Mouse (Mus musculus) spleen, postnatal 14 days (tissue): ENCODE data around the gene Gm49387.

ENCODE experiments used
- DNase-seq, 2 experiments: peaks; one replicate each; pipeline ENCODE4 v3.0.0; 2021 to 2022; ENCODE audit warnings: low spot score in 2 of 2

The Gm49387 gene

GRCm38 (mm10) chr14:31640346-31640889 is at the start of gene Gm49387:
Gm49387 (minus strand) TSS chr14:31640878.
- DNase-seq = no peak

- DNase-seq = no peak
These were observed 45.6 kb upstream of the Gm49387 start for GRCm38 (mm10) chr14:31686231-31686630.

DNA sequence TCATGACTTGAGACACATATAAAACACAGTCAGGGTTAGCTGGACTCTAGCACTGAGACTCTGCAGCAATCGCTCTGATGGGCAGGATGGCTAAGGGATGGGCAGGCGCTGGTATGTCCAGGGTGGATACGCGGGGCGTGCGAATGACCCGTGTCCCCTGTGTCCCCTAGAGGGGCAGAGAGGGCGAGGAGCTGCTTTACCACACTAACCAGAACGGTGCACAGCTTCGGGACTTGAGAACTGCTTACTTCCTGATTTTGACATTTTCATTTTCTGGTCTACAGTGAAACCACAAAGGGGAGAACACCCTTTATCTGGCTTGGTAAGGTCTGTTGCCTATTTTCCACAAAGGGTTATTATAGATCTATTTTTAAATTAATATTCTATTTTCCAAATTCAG is 45.0 kb upstream of the Gm49387 start:
- no peak for DNase-seq

GRCm38 (mm10) chr14:31684343-31685040 is 43.8 kb upstream of the Gm49387 start:
- no peak for DNase-seq

DNA sequence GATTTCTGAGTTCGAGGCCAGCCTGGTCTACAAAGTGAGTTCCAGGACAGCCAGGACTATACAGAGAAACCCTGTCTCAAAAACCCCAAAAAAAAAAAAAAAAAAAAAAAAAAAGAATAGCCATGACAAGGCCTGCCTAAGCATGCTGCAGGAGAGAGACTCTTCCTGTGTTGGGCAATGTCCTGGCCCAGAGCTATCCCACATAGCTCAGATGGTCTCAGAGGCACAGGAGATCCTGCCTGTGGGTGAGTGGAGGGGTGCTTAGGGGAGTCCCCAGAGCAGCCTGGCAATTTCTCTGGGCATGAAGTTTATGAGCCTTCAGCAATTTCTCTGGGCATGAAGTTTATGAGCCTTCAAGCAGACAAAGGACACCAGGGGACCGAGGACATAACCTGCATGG is 42.9 kb upstream of the Gm49387 start:
- DNase-seq = no peak

GRCm38 (mm10) chr14:31681931-31682555 is 41.4 kb upstream of the Gm49387 start:
- DNase-seq = no peak

GRCm38 (mm10) chr14:31681291-31681690 is 40.6 kb upstream of the Gm49387 start:
- no peak for DNase-seq

GRCm38 (mm10) chr14:31680656-31681055 is 40.0 kb upstream of the Gm49387 start:
- DNase-seq = no peak

DNA sequence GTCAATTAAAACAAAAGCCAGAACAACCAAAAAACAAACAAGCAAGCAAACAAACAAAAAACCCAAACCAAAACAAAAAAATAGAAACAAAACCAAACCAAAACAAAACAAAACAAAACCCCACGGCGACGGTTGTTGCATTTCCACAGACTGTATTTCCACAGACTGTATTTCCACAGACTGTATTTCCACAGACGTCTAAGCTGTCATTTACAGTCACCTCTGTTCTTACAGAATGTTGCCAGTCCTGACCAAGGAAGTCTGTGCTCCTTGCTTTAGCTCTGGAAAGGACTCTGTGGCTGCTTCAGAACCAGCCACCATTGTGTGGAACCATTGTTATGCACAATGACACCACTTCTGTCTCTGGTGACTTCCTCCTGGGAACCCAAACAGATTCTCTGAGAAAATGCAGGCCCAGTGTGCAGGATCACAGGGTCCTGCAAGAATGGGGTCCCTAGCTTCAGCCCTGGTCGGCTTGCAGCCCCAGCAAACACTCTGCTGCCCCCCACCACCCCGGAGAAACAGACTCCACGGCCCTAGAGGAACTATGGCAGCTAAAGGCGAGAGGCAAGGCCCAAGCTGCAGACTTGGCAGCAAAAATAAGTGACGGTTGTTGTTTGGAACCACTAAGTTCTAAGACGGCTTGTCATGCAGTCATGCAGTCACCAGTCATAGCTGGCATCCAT is 31.1 kb upstream of the Gm49387 start:
- DNase-seq = no peak

GRCm38 (mm10) chr14:31669642-31670490 is 29.2 kb upstream of the Gm49387 start:
- DNase-seq = no peak

DNA sequence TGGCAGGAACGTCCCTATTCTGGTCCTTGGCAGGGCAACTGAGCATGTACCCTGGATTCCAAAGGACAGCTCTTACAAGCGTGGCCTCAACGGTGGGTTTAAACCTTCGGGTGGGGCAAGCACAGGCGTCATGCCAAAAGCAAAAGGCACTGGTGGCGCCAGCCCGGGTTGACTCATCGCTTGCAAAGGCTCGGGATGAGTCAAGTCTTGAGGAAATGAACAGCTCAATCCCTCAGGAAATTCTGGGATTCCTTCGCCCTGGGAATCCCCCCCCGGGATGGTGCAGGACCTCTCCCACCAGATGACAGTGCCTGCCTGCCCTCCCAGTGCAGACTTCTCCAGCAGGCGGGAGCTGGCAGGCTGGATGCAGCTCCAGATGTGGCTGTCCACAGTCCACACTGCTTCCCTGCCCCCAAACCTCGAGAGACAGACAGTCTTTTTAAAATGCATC is 28.5 kb upstream of the Gm49387 start:
- DNase-seq = no peak

- no peak for DNase-seq
These were observed 27.6 kb upstream of the Gm49387 start for GRCm38 (mm10) chr14:31668326-31668725.

DNA sequence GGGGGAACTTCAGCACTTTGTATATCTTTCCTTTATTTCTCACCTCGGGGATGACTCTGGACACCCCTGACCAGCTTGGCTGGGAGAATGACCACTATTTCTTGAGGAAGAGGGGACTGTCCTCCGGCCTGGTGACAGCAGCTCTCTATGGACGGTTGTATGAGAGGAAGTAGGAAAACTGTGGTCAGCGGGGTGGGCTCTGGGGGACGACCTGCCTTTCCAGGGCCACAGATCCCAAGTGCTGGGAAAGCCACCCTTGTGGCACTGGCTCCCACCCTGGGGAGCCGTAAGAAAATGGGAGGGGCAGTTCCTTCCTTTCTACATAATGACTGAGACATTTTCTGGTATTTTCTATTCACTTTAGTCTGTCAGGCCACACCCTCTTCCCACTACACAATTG is 27.1 kb upstream of the Gm49387 start:
- DNase-seq = no peak

DNA sequence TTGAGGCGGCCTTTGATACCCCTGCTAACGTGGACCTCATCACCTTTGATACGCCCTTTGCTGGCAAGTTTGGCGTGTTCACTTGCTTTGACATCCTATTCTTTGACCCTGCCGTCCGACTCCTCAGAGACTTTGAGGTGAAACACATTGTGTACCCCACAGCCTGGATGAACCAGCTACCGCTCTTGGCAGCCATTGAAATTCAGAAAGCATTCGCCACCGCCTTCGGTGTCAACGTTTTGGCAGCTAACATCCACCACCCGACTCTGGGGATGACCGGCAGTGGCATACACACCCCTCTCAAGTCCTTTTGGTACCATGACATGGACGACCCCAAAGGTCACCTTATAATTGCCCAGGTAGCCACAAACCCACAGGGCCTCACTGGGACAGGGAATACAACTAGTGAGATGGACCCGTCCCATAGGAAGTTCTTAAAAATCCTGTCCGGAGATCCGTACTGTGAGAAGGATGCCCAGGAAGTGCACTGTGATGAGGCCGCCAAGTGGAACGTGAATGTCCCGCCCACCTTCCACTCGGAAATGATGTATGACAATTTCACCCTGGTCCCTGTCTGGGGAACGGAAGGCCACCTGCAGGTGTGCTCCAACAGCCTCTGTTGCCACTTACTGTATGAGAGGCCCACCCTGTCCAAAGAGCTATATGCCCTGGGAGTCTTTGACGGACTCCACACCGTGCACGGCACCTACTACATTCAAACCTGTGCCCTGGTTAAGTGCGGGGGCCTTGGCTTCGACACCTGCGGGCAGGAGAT is 26.4 kb upstream of the Gm49387 start:
- DNase-seq = no peak

- DNase-seq = no peak
These were observed 24.9 kb upstream of the Gm49387 start for GRCm38 (mm10) chr14:31665566-31665940.

DNA sequence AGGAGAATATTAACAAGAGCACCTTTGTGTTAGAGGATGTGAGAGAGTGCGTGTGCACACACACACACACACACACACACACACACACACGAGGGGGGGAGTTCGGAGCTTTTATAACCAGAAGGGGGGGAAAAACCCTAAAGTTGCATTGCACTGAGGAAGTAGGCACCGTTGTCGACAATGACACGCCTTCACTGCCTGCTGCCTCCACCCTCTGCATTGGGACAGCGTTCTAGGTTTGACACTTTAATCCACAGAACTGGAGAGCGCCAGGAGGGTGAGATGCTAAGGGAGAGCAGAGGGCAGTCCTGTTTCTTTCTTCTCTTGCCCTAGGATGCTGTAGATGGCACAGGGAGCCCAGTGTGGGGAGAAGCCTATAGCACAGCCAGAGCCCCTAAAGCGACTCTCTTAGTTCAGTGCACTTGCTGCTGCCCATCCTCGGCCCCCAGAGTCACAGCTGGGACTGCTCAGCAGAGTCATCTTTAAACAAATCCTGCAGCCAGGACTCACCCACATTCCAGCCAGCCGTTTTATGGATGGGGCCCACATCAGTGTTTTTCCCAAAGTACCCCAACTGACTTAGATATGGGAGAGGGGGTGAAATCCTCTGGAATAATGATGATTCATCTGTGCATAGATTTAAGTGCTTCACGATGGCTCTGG is 24.4 kb upstream of the Gm49387 start:
- DNase-seq = peak in 1 of 2 experiments; percentile 37

GRCm38 (mm10) chr14:31664100-31664902 is 23.6 kb upstream of the Gm49387 start:
- DNase-seq = no peak

DNA sequence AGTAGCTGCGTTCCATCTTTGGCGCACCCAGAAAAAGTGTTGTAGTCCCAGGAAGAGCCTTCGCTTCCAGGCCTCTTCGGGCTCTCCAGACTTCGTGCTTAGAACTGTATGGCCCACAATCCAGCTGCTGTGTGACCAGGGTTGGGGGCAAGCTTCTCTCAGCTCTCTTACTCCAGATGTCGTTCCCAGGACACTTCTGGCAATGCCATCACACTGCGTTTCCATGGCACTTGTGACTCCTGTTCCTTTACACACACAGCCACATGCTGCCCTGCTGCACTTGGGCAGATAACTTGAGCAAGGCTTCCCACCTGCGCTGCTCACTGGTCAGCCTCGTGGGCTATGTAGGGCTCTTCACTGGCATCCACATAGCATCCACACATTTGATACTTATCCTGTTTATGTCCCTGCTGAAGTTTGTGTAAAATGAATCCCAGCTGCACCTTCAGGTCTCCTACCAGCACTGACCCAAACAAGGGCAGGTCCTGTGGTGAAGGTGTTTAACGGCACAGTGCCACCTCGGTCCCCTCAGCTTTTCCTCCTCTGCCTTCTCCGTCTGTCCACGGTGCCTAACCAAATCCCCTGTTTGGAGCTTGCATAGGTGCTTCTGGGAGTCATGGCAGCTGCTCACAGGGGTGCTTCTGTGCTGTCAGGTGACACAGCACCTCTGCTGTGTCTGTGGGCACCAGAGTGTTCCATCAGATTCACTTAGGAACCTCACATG is 22.9 kb upstream of the Gm49387 start:
- peak in 1 of 2 experiments; percentile 3 for DNase-seq
